Comparison of ENCODE assay signal across 10 mouse cellular contexts in the genomic region with DNA sequence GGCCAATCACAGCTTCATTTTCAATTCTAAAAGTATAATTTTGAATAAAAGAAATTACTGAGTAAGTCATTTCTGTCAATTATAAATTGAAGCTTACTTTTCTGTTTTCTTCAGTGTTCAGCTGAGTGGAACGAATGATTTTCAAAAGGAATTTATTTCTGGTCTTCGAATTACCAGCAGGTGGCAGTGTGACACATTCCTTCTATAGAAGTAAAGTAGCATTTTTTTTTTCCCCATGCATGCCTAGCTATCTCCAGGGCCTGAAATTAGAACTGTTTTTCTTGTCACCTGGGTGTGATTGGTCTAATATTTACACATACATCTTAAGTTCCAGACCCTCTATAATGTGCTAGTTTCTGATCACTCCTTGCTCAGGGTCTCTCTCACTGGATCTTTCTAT.
DNase-seq lines count a peak whose midpoint lies in the region; ATAC-seq lines count a peak whose summit lies in the region.
"Had no signal": no experiment of that assay in that cellular context is flagged by ENCODE, and none has a peak within 500 bp of the region (broad histone marks: within the 10 kb centered on the region; RNA-seq: fewer than 3 reads in every experiment).

No protein-coding gene starts in this region.

- DNase-seq in adrenal gland, postnatal 10 days: peak; percentile 8
- no peak for DNase-seq in adrenal gland, postnatal 4 days (ENCODE audit: low spot score in 2 of 2)
- peak; percentile 1 to 3 for DNase-seq in kidney, adult 8-10 months
- DNase-seq in 416B (ENCODE audit: low read depth): peak; percentile 31
- DNase-seq in kidney, postnatal 36 days: peak; percentile 4 to 33
- DNase-seq in ovary, postnatal 14 days (ENCODE audit: low spot score): no peak
- no peak for DNase-seq in forebrain, embryonic 11.5 days (ENCODE audit: low spot score)

- H3K27ac ChIP-seq in kidney, embryonic 16.5 days (ENCODE audit: low read length): no peak overlapping the region
- H3K27ac ChIP-seq in forebrain, embryonic 11.5 days (ENCODE audit: low read depth, low read length): no peak overlapping the region
- H3K27ac ChIP-seq: hindbrain, embryonic 10.5 days had no signal

- H3K36me3 ChIP-seq in kidney, embryonic 16.5 days (ENCODE audit: insufficient read depth, low read length): no peaks in the 10 kb centered on the region
- no peaks in the 10 kb centered on the region for H3K36me3 ChIP-seq in forebrain, embryonic 11.5 days (ENCODE audit: control insufficient read depth, insufficient read depth, low read length)
- H3K36me3 ChIP-seq: hindbrain, embryonic 10.5 days had no signal

- 38% methylated on average over 2 of the region's 2 CpGs for WGBS in kidney, embryonic 16.5 days
- 23% methylated on average over 2 of the region's 2 CpGs for WGBS in forebrain, embryonic 11.5 days

- ATAC-seq in kidney, embryonic 16.5 days (ENCODE audit: low FRiP score, low TSS enrichment): no peak
- no peak for ATAC-seq in forebrain, embryonic 11.5 days (replicated peaks; ENCODE audit: low FRiP score)

- H3K27me3 ChIP-seq in kidney, embryonic 16.5 days (ENCODE audit: insufficient read depth, low read length): peaks cover 2% of the 10 kb centered on the region; the same call in 1 of the 2 replicates
- 0 out of 2 replicates have a peak, but pooled peaks cover 2% of the 10 kb centered on the region for H3K27me3 ChIP-seq in forebrain, embryonic 11.5 days (ENCODE audit: control insufficient read depth, insufficient read depth, low read length)
- H3K27me3 ChIP-seq: megakaryocyte, embryonic 14.5 days had no signal

- H3K9me3 ChIP-seq in kidney, embryonic 16.5 days (ENCODE audit: low read length): no peaks in the 10 kb centered on the region
- no peaks in the 10 kb centered on the region for H3K9me3 ChIP-seq in forebrain, embryonic 11.5 days (ENCODE audit: control insufficient read depth, low read length)
- H3K9me3 ChIP-seq: hindbrain, embryonic 10.5 days; megakaryocyte, embryonic 14.5 days had no signal

- no peak overlapping the region for H3K4me3 ChIP-seq in kidney, embryonic 16.5 days (ENCODE audit: low read length)
- no peak overlapping the region for H3K4me3 ChIP-seq in forebrain, embryonic 11.5 days (ENCODE audit: low read depth, low read length)
- H3K4me3 ChIP-seq: hindbrain, embryonic 10.5 days; megakaryocyte, embryonic 14.5 days had no signal

- H3K4me1 ChIP-seq in kidney, embryonic 16.5 days (ENCODE audit: insufficient read depth, low read length): no peaks in the 10 kb centered on the region
- H3K4me1 ChIP-seq in forebrain, embryonic 11.5 days (replicated peaks; ENCODE audit: control insufficient read depth, insufficient read depth, low read length): no peaks in the 10 kb centered on the region
- H3K4me1 ChIP-seq: hindbrain, embryonic 10.5 days; megakaryocyte, embryonic 14.5 days had no signal

- no peak overlapping the region for H3K4me2 ChIP-seq in kidney, embryonic 16.5 days (replicated peaks; ENCODE audit: low read depth, low read length)
- H3K4me2 ChIP-seq in forebrain, embryonic 11.5 days (ENCODE audit: low read depth, low read length, severe bottlenecking): no peak overlapping the region

- H3K9ac ChIP-seq in kidney, embryonic 16.5 days (replicated peaks; ENCODE audit: low read length): no peak overlapping the region
- H3K9ac ChIP-seq in forebrain, embryonic 11.5 days (ENCODE audit: low read length): no peak overlapping the region

Comparison
In these comparisons a context has a peak if more than half of its experiments do, and no peak if none do; other contexts are left out.
1. DNase-seq: peak in adrenal gland, postnatal 10 days (single experiment), kidney, adult 8-10 months (2 of 2), 416B (single experiment) and kidney, postnatal 36 days (2 of 2); none in adrenal gland, postnatal 4 days (0 of 2), ovary, postnatal 14 days (single experiment) and forebrain, embryonic 11.5 days (single experiment).